Mouse (Mus musculus) cerebellum, adult 9-10 months (tissue): ENCODE results near the gene Hgfac.
A peak's percentile ranks its signal among the peaks of the same experiment; 100 is the strongest.

Source experiments
- DNase-seq: peaks from one replicate; pipeline ENCODE4 v3.0.0; 2022

Gene Hgfac

GRCm38 (mm10) chr5:35041268-35041829 lies at the start of gene Hgfac:
Hgfac (plus strand) TSS chr5:35041509.
- no peak for DNase-seq

- DNase-seq: no peak
Measured at GRCm38 (mm10) chr5:34998754-34999153, 42.6 kb upstream of the Hgfac start.

- no peak for DNase-seq
Measured at GRCm38 (mm10) chr5:34999281-34999680, 42.0 kb upstream of the Hgfac start.

- no peak for DNase-seq
Measured at GRCm38 (mm10) chr5:35000323-35000722, 41.0 kb upstream of the Hgfac start.

GRCm38 (mm10) chr5:35001144-35001543 lies 40.2 kb upstream of the Hgfac start:
- no peak for DNase-seq

- DNase-seq: no peak
Measured at GRCm38 (mm10) chr5:35003611-35004162, 37.6 kb upstream of the Hgfac start.

GRCm38 (mm10) chr5:35004769-35005168 lies 36.5 kb upstream of the Hgfac start:
- DNase-seq: no peak

- DNase-seq: no peak
Measured at GRCm38 (mm10) chr5:35005659-35006058, 35.6 kb upstream of the Hgfac start.

- DNase-seq: no peak
Measured at GRCm38 (mm10) chr5:35006599-35006998, 34.7 kb upstream of the Hgfac start.

GRCm38 (mm10) chr5:35009163-35009562 lies 32.1 kb upstream of the Hgfac start:
- DNase-seq: no peak

GRCm38 (mm10) chr5:35010656-35011055 lies 30.7 kb upstream of the Hgfac start:
- DNase-seq: no peak

- DNase-seq: no peak
Measured at GRCm38 (mm10) chr5:35011156-35011923, 30.0 kb upstream of the Hgfac start.

GRCm38 (mm10) chr5:35014036-35014435 lies 27.3 kb upstream of the Hgfac start:
- no peak for DNase-seq

GRCm38 (mm10) chr5:35019673-35020300 lies 21.5 kb upstream of the Hgfac start:
- DNase-seq: no peak

- no peak for DNase-seq
Measured at GRCm38 (mm10) chr5:35020410-35021241, 20.7 kb upstream of the Hgfac start.

- DNase-seq: peak; percentile 21
Measured at GRCm38 (mm10) chr5:35024975-35025374, 16.3 kb upstream of the Hgfac start.

- DNase-seq: no peak
Measured at GRCm38 (mm10) chr5:35029303-35029702, 12.0 kb upstream of the Hgfac start.

GRCm38 (mm10) chr5:35029755-35030154 lies 11.6 kb upstream of the Hgfac start:
- no peak for DNase-seq

- DNase-seq: no peak
Measured at GRCm38 (mm10) chr5:35033068-35033467, 8.2 kb upstream of the Hgfac start.

GRCm38 (mm10) chr5:35033619-35034018 lies 7.7 kb upstream of the Hgfac start:
- DNase-seq: no peak

GRCm38 (mm10) chr5:35035141-35035540 lies 6.2 kb upstream of the Hgfac start:
- DNase-seq: no peak

- no peak for DNase-seq
Measured at GRCm38 (mm10) chr5:35035795-35036194, 5.5 kb upstream of the Hgfac start.

- DNase-seq: no peak
Measured at GRCm38 (mm10) chr5:35037438-35037837, 3.9 kb upstream of the Hgfac start.
